ENCODE assay signal across 9 mouse cellular contexts in the genomic region with DNA sequence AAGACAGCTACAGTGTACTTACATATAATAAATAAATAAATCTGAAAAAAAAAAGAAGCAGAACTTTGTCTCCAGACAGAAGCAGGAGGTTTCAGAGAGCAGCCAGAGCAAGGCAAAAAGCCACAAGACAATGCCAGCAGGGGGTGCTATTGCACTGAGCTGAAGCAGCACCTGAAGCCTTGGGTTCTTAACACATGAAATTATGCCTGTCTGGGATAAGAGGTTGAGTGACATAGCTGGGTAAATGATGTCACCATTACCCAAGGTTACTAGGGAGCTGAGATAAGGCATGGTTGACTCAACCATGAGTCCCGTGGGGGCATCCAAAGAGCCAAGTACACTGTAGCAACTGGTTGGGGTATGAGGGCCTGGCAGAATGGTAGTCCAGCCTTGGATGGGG. TPM values are rescaled to one million over a fixed set of nuclear protein-coding genes. Genes with fewer than 3 reads are reported as not detected.
DNase-seq lines count a peak whose midpoint lies in the region; ATAC-seq lines count a peak whose summit lies in the region.
"Had no signal": no experiment of that assay in that cellular context is flagged by ENCODE, and none has a peak within 500 bp of the region (broad histone marks: within the 10 kb centered on the region; RNA-seq: fewer than 3 reads in every experiment).

No protein-coding gene starts in this region.

- WGBS in heart, embryonic 12.5 days: 47% methylated on average over 1 of the region's 1 CpGs
- WGBS in forebrain, embryonic 13.5 days: 76% methylated on average over 1 of the region's 1 CpGs
- 84% methylated on average over 1 of the region's 1 CpGs for WGBS in midbrain, embryonic 13.5 days

- ATAC-seq in heart, embryonic 12.5 days (ENCODE audit: insufficient number of reproducible peaks, low FRiP score): no peak
- peak; percentile 58 for ATAC-seq in forebrain, embryonic 13.5 days
- ATAC-seq in midbrain, embryonic 13.5 days: peak; percentile 55

- DNase-seq in heart, adult 18-20 months: peak; percentile 42 to 82
- DNase-seq in c-Kit-positive CD71-negative TER-119-negative erythroid progenitor cells, embryonic 14.5 days (ENCODE audit: low read depth): peak; percentile 68
- DNase-seq in induced T-regulatory cell, adult 2 months (ENCODE audit: low read depth): peak; percentile 84
- DNase-seq in left cerebral cortex, postnatal 14 days (ENCODE audit: low spot score in 2 of 2): peak; percentile 64 to 67
- DNase-seq in spleen, postnatal 14 days (ENCODE audit: low spot score in 2 of 2): peak; percentile 68 to 84

- no peak overlapping the region for H3K4me3 ChIP-seq in heart, embryonic 12.5 days
- no peak overlapping the region for H3K4me3 ChIP-seq in forebrain, embryonic 13.5 days
- H3K4me3 ChIP-seq in midbrain, embryonic 13.5 days (replicated peaks): no peak overlapping the region
- H3K4me3 ChIP-seq: neural tube, embryonic 13.5 days had no signal

- no peak overlapping the region for H3K4me2 ChIP-seq in heart, embryonic 12.5 days
- H3K4me2 ChIP-seq in forebrain, embryonic 13.5 days: no peak overlapping the region
- no peak overlapping the region for H3K4me2 ChIP-seq in midbrain, embryonic 13.5 days (replicated peaks)
- H3K4me2 ChIP-seq: neural tube, embryonic 13.5 days had no signal

- peaks cover 60% of the 10 kb centered on the region for H3K36me3 ChIP-seq in heart, embryonic 12.5 days
- H3K36me3 ChIP-seq in forebrain, embryonic 13.5 days (ENCODE audit: poor library complexity, severe bottlenecking): peaks cover 79% of the 10 kb centered on the region
- H3K36me3 ChIP-seq in midbrain, embryonic 13.5 days: peaks cover 71% of the 10 kb centered on the region

- intact Hi-C loops in left cerebral cortex, postnatal 14 days (cut with DNase I): no loop called here

- peaks cover 11% of the 10 kb centered on the region; the same call in 1 of the 2 replicates for H3K4me1 ChIP-seq in heart, embryonic 12.5 days (replicated peaks)
- no peaks in the 10 kb centered on the region for H3K4me1 ChIP-seq in forebrain, embryonic 13.5 days
- no peaks in the 10 kb centered on the region for H3K4me1 ChIP-seq in midbrain, embryonic 13.5 days (replicated peaks)
- H3K4me1 ChIP-seq: neural tube, embryonic 13.5 days had no signal

- no peaks in the 10 kb centered on the region for H3K27me3 ChIP-seq in heart, embryonic 12.5 days (replicated peaks)
- no peaks in the 10 kb centered on the region for H3K27me3 ChIP-seq in forebrain, embryonic 13.5 days
- no peaks in the 10 kb centered on the region for H3K27me3 ChIP-seq in midbrain, embryonic 13.5 days
- H3K27me3 ChIP-seq: neural tube, embryonic 13.5 days had no signal

- H3K9me3 ChIP-seq in heart, embryonic 12.5 days (replicated peaks): no peaks in the 10 kb centered on the region
- H3K9me3 ChIP-seq in forebrain, embryonic 13.5 days (replicated peaks): no peaks in the 10 kb centered on the region
- H3K9me3 ChIP-seq in midbrain, embryonic 13.5 days: no peaks in the 10 kb centered on the region
- H3K9me3 ChIP-seq: neural tube, embryonic 13.5 days had no signal

- H3K9ac ChIP-seq in heart, embryonic 12.5 days: no peak overlapping the region
- H3K9ac ChIP-seq in forebrain, embryonic 13.5 days: no peak overlapping the region
- no peak overlapping the region for H3K9ac ChIP-seq in midbrain, embryonic 13.5 days (replicated peaks)
- H3K9ac ChIP-seq: neural tube, embryonic 13.5 days had no signal

- H3K27ac ChIP-seq in heart, embryonic 12.5 days (ENCODE audit: poor library complexity, severe bottlenecking): no peak overlapping the region
- no peak overlapping the region for H3K27ac ChIP-seq in forebrain, embryonic 13.5 days
- no peak overlapping the region for H3K27ac ChIP-seq in midbrain, embryonic 13.5 days
- H3K27ac ChIP-seq: neural tube, embryonic 13.5 days had no signal

RNA-seq across cellular contexts. Expression of a gene that starts 23.5 kb away (rescaled TPM):
- total RNA-seq in heart, adult 18-20 months (2021): 1 to 10 TPM; 7.4 to 9.5 TPM
- polyA plus RNA-seq in heart, embryonic 12.5 days (2016; fragmentation: Nextera tagmentation; extraction: Ambion mirVana): 7.2 and 7.4 TPM in 2 replicates
- 10.5 and 11.1 TPM in 2 replicates for polyA plus RNA-seq in forebrain, embryonic 13.5 days (2015; fragmentation: Nextera tagmentation; extraction: Ambion mirVana)
- 10 to 100 TPM; 12.6 to 14.6 TPM for total RNA-seq in left cerebral cortex, postnatal 14 days (2021)
- 12.6 and 14.4 TPM in 2 replicates for polyA plus RNA-seq in midbrain, embryonic 13.5 days (2015; fragmentation: Nextera tagmentation; extraction: Ambion mirVana)

RNA-seq across cellular contexts. Expression of a gene that starts 26.4 kb away (rescaled TPM):
- total RNA-seq in heart, adult 18-20 months (2021): 10 to 100 TPM; 15.5 to 17.0 TPM
- 22.3 and 25.9 TPM in 2 replicates for polyA plus RNA-seq in heart, embryonic 12.5 days (2016; fragmentation: Nextera tagmentation; extraction: Ambion mirVana)
- 35.9 and 36.2 TPM in 2 replicates for polyA plus RNA-seq in forebrain, embryonic 13.5 days (2015; fragmentation: Nextera tagmentation; extraction: Ambion mirVana)
- 10 to 100 TPM; 34.6 to 42.1 TPM for total RNA-seq in left cerebral cortex, postnatal 14 days (2021)
- 39.5 and 40.4 TPM in 2 replicates for polyA plus RNA-seq in midbrain, embryonic 13.5 days (2015; fragmentation: Nextera tagmentation; extraction: Ambion mirVana)

RNA-seq across cellular contexts. Expression of a gene that starts 36.6 kb away (rescaled TPM):
- total RNA-seq in heart, adult 18-20 months (2021): 100 to 1,000 TPM; 412 to 431 TPM
- polyA plus RNA-seq in heart, embryonic 12.5 days (2016; fragmentation: Nextera tagmentation; extraction: Ambion mirVana): 176 TPM in 2 replicates
- 81.2 and 81.4 TPM in 2 replicates for polyA plus RNA-seq in forebrain, embryonic 13.5 days (2015; fragmentation: Nextera tagmentation; extraction: Ambion mirVana)
- 10 to 100 TPM; 79.2 to 84.0 TPM for total RNA-seq in left cerebral cortex, postnatal 14 days (2021)
- polyA plus RNA-seq in midbrain, embryonic 13.5 days (2015; fragmentation: Nextera tagmentation; extraction: Ambion mirVana): 88.2 and 95.2 TPM in 2 replicates

RNA-seq across cellular contexts. Expression of a gene that starts 47.3 kb away (rescaled TPM):
- total RNA-seq in heart, adult 18-20 months (2021): 100 to 1,000 TPM; 103 to 114 TPM
- 124 TPM in 2 replicates for polyA plus RNA-seq in heart, embryonic 12.5 days (2016; fragmentation: Nextera tagmentation; extraction: Ambion mirVana)
- polyA plus RNA-seq in forebrain, embryonic 13.5 days (2015; fragmentation: Nextera tagmentation; extraction: Ambion mirVana): 125 and 135 TPM in 2 replicates
- 100 to 1,000 TPM; 103 to 110 TPM for total RNA-seq in left cerebral cortex, postnatal 14 days (2021)
- polyA plus RNA-seq in midbrain, embryonic 13.5 days (2015; fragmentation: Nextera tagmentation; extraction: Ambion mirVana): 124 and 128 TPM in 2 replicates

RNA-seq across cellular contexts. Expression of a gene that starts 51.8 kb away (rescaled TPM):
- 10 to 100 TPM; 28.3 to 42.0 TPM for total RNA-seq in heart, adult 18-20 months (2021)
- 4.7 and 5.1 TPM in 2 replicates for polyA plus RNA-seq in heart, embryonic 12.5 days (2016; fragmentation: Nextera tagmentation; extraction: Ambion mirVana)
- polyA plus RNA-seq in forebrain, embryonic 13.5 days (2015; fragmentation: Nextera tagmentation; extraction: Ambion mirVana): 1.8 and 2.3 TPM in 2 replicates
- 10 to 100 TPM; 14.6 to 17.0 TPM for total RNA-seq in left cerebral cortex, postnatal 14 days (2021)
- polyA plus RNA-seq in midbrain, embryonic 13.5 days (2015; fragmentation: Nextera tagmentation; extraction: Ambion mirVana): 2.7 and 3.1 TPM in 2 replicates
